Mouse (Mus musculus) CH12.LX (cell line): Measurements from ENCODE around the gene Hap1.

Source experiments
- CTCF ChIP-seq, 2 experiments: IDR thresholded peaks in 1 of 2; conservative IDR thresholded peaks in 1 of 2; 2 replicates each; pipeline ENCODE4 v1.5.1; 2011 to 2012; ENCODE audit warnings: low read depth in 2 of 2, low read length in 2 of 2, improper control_type of control experiment in 1 of 2, inconsistent platforms in 1 of 2, mild to moderate bottlenecking in 1 of 2, moderate library complexity in 1 of 2
- E2F4 ChIP-seq: IDR thresholded peaks from 2 replicates; pipeline ENCODE4 v1.6.1; 2011; ENCODE audit warnings: low read depth, low read length, improper control_type of control experiment; ENCODE audit not compliant: insufficient replicate concordance
- EP300 ChIP-seq: IDR thresholded peaks from 2 replicates; pipeline ENCODE4 v1.6.1; 2011; ENCODE audit warnings: low read length, improper control_type of control experiment
- MAX ChIP-seq: IDR thresholded peaks from 2 replicates; pipeline ENCODE4 v1.6.1; 2011; ENCODE audit warnings: low read length, improper control_type of control experiment
- POLR2A ChIP-seq: IDR thresholded peaks from 2 replicates; pipeline ENCODE4 v1.6.1; 2011; ENCODE audit warnings: low read depth, mild to moderate bottlenecking, improper control_type of control experiment, low read length
- USF2 ChIP-seq: conservative IDR thresholded peaks from 2 replicates; pipeline ENCODE4 v1.6.1; 2011; ENCODE audit warnings: low read depth, low read length, improper control_type of control experiment
- ZC3H11A ChIP-seq: IDR thresholded peaks from 2 replicates; pipeline ENCODE4 v1.6.1; 2012; ENCODE audit warnings: low read depth, mild to moderate bottlenecking, inconsistent platforms, low read length, improper control_type of control experiment
- ZMIZ1 ChIP-seq: IDR thresholded peaks from 2 replicates; pipeline ENCODE4 v1.6.1; 2012; ENCODE audit warnings: low read depth, mild to moderate bottlenecking, inconsistent platforms, low read length, improper control_type of control experiment

GRCm38 (mm10) chr11:100313424-100313823 lies 42.5 kb downstream of the Hap1 start:
- TF ChIP-seq CTCF (conservative IDR thresholded peaks at IDR 0.05 in 1 of 2, IDR thresholded peaks at IDR 0.05 in 1 of 2; ENCODE audit: low read depth in 2 of 2, low read length in 2 of 2) (no peak), USF2 (no peak), ZC3H11A (no peak), E2F4 (no peak), EP300 (no peak), ZMIZ1 (no peak), POLR2A (no peak), MAX (no peak)
